Mouse (Mus musculus): Measurements from ENCODE around the gene 2310022A10Rik. TPM values are rescaled to one million over a fixed set of nuclear protein-coding genes. Genes with fewer than 3 reads are reported as not detected.

The 2310022A10Rik gene
- total RNA-seq, 2 experiments from 2014 or later, result 12.4 to 13.4 TPM

DNA sequence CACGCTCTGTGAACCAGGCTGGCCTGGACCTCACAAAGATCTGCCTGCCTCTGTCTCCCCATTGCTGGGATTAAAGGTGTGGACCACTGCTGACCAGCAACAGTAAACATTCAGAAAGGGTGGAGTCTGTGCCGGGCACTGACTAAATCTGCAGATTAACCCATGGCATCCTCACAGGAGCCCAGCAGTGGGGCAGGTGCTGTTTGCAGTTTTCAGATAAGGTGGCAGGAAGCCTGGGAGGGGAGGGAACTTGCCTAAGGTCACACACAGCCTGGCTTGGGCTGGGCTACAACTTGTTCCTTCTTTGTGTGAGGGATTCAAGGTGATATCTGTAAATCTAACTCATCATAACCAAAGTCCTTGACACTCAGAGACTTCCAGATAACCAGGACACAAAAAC lies 12.5 kb upstream of the 2310022A10Rik start:
- ATAC-seq (replicated peaks; ENCODE audit: poor library complexity), result peak; percentile 41

DNA sequence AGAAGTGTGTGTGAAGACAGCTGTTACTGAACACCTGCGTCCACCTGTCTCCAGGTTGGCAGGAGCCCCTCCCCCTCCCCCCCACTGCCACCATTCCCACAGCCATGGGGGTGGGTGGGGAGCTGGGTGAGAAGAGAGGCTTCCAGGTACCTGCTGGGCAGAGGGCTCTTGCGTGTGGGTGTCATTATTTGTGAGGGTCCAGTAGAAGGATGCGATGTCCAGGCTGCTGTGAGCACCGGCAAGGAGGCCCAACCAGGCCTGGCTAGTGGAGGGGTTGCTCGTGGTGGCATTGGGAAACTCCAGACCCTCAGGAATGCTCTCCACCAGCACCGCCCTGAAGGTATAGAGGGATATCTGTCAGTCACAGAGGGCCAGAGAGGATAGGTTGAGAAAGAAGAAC lies 12.1 kb upstream of the 2310022A10Rik start:
- ATAC-seq (replicated peaks; ENCODE audit: poor library complexity), result no peak

DNA sequence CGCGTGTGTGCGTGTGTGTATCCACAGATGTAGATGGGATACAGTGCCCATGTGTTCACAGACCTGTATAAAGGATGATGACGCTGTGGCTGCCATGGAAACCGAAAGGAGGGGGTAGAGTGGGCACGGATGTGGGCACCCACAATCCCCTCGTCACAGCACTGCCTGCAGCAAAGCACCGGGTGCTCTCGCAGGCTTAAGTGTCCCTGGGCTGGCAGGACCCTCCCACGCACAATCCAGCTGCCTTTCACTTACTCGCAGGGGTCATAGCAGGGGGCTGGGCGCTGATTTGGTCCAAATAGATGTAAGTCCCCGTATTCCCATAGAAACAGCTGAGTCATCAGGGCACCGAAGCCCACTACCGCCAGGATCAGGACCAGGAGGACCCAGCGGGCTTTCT lies 11.6 kb upstream of the 2310022A10Rik start:
- peak; percentile 60 for ATAC-seq (replicated peaks; ENCODE audit: poor library complexity)

DNA sequence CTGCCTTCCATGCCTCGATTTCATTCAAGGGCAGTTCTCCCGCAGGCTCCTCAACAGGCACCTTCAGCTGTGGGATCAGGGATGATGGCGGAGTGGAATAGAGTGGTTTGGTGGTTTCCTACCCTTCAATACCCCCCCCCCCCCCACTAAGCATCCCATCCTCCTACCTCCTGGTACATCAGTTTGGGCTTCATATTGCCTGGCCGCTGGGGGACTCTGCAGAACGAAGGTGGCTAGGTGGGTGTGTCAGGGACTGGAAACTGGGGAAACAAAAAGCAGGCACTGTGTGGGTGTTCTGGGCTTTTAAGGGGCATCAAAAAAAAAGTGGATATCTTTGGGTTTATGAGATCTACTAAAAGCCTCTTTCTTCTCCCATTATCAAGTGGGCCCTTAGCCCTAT lies 11.1 kb upstream of the 2310022A10Rik start:
- ATAC-seq (replicated peaks; ENCODE audit: poor library complexity), result no peak

DNA sequence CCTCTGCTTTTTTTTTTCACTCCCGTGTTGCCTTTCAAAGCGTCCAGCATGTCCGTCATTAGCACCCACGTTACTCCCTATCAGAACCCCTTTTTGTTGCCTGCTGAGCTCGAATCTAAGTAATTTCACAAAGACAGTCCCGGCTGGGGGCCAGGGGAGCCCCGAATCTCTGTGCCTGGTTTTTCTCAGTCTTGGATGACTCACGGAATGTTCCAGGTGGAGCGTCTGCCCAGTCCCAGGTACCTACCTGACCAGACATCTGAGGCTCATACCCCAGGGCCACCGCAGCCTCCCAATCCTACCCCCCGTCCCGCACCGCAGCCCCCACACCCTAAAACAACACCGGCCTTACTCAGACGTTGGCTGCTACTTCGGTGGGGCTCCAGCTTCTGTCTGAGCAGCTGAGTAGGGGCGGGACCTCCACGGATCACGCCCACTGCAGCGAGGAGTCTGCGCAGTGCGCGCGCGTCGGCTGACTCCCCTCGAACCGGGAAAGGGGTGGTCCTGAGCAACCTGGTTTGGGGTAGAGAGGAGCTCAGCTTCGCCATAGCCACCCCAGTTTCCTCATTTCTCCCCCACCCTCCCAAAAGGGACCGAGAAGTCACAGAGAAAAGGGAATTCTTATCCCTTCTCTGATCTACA lies 10.5 kb upstream of the 2310022A10Rik start:
- ATAC-seq (replicated peaks; ENCODE audit: poor library complexity), result peak; percentile 73

DNA sequence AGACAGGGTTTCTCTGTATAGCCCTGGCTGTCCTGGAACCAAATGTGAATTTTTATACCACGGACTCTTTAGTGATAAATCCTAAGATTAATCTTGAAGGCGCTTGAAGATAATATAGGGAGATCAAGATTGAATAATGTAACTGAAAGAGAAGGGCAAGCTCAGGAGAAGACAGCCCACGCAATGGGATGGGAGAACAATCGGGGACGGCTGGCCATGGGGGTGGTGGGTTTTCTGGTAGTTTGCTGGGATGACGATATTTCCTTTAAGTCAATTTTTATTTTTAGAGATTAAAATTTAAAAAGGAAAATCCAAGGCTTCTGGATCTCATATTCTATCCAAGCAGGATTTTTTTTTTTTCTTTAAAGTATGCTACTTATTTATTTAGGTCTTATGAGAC lies 10.0 kb upstream of the 2310022A10Rik start:
- ATAC-seq (replicated peaks; ENCODE audit: poor library complexity), result no peak

DNA sequence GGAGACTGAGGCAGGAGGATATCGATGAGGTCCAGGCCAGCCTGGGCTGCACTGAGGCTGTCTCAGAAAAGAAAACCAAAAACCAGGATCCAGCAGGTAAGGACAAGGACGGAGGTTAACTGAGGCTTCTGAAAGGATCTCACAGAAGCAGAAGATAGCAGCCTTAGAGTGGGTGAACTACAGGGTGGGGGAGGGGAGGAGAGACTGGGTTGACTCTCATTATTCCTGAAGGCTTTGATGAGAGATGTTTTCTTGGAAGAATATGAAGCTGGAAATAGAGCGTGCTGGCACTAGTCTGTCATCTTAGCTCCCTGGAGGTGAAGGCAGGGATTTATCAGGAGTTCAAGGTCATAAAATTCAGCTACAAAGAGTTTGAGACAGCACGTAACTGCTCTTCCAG lies 9.2 kb upstream of the 2310022A10Rik start:
- ATAC-seq (replicated peaks; ENCODE audit: poor library complexity), result no peak

DNA sequence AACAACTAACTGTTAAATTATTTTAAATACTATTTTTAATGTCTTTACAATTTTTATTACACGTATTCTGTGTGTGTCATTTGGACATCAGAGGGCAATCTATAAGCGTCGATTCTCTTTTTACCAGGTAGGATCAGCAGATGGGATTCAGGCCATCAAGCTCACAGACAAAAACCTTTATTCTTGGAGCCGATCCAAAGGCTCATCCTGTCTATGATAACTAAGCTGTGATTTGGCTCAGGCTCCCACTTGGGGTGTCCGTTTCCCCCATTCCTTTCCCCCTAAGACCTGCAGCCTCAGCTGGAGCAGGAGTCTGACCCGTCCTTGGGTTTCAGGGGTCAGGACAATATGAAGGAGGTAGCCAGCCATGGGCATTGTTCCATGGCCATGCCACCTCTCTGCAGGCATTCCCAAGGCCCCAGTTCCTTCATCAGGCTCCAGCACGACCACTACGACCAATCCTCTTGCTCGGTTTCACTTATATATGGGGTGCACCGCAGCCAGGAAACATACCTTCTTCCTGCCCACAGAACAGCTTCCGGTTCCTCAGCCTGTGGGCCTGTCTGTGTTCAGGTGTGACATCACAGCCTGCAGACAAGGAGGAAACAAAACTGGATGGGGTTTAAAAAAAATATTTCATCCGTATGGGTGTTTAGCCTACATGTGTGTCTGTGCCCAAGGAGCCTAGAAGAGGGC lies 8.2 kb upstream of the 2310022A10Rik start:
- peak; percentile 65 for ATAC-seq (replicated peaks; ENCODE audit: poor library complexity)

DNA sequence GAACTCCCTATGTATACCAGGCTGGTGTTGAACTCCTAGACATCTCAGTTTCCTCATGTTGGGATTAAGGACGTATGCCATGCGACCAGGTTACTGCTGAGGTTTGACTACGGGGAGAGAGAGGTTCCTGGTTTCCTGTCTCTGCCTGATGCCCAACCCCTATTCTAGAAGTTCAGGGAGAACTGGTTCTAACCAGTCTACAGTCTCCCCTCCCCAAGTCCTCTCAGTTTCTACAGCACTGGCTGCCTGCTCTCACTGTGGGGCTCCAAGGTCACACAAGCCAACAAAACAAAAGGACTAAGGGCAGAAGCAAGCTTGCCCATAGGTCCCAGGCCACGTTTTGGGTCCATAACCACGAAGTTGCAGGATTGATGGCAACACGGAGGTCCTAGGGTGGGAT lies 3.4 kb upstream of the 2310022A10Rik start:
- no peak for ATAC-seq (replicated peaks; ENCODE audit: poor library complexity)

DNA sequence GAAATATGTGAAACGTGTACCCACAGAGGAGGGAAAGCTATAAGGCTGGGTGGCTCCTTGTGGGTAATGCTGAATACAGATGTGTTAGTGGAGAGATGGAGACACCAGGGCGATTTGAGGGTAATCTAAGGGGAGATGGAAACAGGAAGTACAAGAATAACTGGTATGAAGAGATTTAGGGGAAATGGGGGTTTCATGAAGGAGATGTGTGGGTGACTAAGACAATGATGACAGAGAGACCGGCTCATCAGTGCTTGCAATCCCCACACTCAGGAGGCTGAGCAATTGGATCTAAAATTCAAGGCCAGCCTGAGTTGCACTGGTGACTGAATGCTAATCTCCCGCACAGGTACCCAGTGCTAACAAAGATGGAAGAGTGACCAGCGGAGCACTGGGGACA lies 963 bp upstream of the 2310022A10Rik start:
- peak; percentile 23; the same call in 1 of the 2 replicates for ATAC-seq (replicated peaks; ENCODE audit: poor library complexity)

DNA sequence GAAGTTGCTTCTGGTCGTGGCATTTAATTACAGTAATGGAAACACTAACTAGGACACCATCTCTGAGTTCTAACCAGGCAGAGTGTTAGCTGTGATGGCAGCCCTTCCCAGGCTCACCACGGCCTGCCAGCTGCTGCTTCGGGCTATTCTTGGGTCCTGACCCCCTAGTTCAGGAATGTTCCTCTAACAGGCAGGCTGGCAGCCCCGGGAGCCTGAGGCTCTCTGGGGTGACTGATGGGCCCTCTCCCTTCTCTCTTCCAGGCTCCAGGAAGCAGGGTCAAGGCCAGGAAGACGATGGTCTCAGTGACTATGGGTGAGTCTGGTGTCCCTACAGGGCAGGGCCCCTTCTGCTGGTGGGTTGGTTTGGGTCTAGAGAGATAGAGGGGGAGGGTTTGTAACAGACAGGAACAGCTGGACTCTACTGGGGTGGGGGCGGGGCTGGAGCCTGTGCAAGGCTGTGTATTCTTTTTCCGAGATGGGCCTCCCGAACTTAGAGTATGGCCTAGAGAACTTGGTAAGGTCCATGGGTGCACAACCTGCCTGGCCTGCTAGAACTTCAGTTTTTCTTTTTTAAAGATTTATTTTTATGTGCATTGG lies 7.4 kb downstream of the 2310022A10Rik start:
- ATAC-seq (replicated peaks; ENCODE audit: poor library complexity), result no peak

DNA sequence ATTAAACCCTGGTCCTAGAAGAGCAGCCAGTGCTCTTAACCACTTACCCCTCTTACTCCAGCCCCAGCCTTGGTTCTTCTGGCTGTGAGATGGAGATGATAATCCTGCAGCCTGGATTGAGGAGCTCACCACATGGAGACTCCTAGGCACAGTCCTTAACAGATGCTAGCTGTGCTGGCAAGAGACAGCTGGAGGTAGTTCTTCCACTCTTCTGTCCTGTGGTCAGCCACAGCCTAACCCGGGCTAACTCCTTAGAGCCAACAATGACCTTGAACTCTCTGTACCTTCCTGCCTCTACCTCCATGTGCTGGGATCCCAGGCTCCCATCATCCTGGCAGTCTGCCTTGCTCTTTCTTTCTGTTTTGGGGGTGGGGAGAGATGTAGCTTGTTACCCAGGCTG lies 7.9 kb downstream of the 2310022A10Rik start:
- no peak for ATAC-seq (replicated peaks; ENCODE audit: poor library complexity)

DNA sequence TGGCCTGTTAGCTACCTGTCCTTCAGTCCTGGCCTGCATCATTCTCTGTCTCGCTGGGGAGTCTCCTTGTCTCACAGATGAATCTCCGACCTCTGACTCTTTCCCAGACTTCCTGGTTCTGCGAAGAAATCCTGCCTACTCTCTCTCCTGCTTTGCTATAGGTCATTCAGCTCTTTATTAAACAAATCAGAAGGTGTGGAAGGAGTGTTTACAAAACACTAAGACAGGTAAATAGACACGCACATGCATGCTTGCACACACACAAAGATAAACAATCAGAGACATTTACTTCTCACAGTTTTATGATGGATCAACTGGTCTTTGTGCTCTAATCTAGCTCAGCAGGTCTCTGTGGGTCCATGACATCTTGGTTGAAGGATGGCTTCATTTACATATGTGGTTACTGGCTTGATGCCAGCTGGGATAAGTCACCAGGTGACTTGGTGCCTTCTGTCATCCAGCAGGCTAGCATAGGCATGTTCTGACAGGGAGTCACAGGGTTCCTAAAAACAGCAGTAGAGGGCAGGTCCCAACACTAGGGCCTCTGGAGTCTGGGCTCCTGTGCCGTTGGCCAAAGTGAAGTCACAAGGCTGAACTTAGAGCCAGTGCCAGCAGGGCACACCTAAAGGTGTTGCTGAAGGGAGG lies 16.7 kb downstream of the 2310022A10Rik start:
- no peak for ATAC-seq (replicated peaks; ENCODE audit: poor library complexity)

DNA sequence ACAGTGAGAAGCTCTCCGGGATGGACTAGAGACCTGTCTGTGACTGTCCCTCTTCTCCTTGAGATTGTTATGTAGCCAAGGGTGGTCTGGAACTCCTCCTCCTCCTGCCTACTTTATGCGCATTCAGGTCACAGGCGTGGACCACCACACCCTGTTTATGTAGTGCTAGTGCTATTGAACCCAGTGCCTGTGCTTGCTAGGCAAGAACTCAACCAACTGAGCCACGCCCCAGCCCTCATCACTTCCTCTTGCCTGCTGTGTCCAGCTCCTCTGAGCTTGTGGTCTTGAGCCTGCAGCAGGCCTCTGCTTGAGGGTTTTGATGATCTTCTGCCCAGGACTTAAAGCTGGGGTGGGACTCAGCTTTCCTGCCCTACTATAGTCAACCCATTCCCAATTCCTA lies 19.1 kb downstream of the 2310022A10Rik start:
- ATAC-seq (replicated peaks; ENCODE audit: poor library complexity), result no peak

DNA sequence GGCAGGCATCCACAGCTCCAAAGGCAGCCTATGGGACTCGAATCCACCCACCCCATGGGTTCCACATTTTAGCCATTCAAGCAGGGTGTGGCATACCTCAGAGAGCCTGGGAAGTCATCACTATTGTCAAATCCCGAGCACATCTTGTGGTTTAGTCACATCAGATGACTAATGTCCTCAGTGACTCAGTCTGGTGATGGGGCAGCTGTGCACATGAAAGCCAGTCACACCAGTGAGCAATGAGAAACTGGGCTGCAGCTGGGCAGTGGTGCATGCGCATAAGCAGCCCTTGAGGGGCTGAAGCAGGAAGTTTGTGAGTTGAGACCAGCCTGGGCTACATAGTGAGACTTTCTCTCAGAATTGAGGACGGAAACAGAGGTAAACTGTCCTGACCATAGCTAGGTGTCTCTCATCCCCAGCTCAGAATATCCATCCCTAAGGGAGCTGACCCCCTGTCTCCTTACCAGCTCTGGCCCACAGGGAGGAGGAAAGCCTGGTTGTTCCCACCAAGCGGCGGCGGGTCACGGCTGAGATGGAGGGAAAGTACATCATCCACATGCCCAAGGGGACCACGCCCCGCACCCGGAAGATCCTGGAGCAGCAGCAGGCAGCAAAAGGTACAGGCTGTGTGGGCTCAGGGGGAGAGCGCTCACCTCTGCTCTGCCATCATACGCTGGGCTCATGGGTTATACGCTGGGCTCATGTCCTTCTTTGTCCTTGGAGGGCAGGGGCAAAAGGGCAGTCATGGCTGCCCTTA lies 21.3 kb downstream of the 2310022A10Rik start:
- no peak for ATAC-seq (replicated peaks; ENCODE audit: poor library complexity)

DNA sequence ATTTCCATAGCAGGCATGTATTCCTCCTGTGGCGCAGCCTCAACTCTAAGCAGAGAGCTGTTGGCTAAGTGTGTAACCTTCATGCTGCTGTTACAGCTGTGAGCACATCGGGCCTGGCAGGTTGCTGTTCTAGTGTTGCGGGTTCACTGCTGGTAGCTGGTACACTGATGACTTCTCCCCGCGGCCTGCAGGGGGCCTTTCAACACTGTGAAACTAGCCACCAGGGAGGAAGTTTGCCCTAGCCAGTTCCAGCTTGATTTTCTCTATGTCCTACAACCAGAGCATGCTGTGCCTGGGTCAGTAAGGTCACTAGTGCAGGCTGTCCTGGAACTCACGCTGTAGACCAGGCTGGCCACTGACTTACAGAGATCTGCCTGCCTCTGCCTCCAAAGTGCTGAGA lies 23.9 kb downstream of the 2310022A10Rik start:
- ATAC-seq (replicated peaks; ENCODE audit: poor library complexity), result peak; percentile 81

DNA sequence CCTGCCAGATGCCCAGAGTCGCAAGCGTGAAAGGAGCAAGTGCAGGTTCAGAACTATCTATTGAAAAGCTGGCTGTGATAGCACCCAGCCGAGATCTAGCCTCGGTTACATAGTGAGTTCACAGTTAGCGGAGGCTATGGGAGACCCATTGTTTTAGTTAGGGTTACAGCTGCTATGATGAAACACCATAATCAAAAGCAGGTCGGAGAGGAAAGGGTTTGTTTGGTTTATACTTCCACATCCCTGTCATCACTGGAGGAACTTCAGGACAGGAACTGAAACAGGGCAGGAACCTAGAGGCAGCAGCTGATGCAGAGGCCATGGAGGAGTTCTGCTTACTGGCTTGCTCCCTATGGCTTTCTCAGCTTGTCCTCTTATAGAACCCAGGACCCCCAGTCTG lies 24.6 kb downstream of the 2310022A10Rik start:
- ATAC-seq (replicated peaks; ENCODE audit: poor library complexity), result peak; percentile 56

DNA sequence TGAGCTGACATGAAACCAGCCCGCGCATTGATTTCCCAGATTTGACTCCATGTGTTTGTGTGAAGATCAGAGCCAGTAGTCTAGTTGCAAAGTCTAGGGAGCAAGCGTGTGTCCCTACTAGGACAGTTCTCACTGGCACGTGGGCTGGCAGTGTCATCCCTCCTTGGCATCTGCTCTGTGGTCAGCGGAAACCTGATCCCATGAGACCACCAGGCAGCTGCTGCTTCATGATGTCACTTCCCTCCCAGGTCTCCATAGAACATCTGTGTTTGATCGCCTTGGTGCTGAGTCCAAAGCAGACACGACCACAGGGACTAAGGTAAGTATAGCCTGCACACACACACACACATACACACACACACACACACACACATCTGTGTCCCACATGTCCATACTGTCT lies 25.4 kb downstream of the 2310022A10Rik start:
- no peak for ATAC-seq (replicated peaks; ENCODE audit: poor library complexity)

DNA sequence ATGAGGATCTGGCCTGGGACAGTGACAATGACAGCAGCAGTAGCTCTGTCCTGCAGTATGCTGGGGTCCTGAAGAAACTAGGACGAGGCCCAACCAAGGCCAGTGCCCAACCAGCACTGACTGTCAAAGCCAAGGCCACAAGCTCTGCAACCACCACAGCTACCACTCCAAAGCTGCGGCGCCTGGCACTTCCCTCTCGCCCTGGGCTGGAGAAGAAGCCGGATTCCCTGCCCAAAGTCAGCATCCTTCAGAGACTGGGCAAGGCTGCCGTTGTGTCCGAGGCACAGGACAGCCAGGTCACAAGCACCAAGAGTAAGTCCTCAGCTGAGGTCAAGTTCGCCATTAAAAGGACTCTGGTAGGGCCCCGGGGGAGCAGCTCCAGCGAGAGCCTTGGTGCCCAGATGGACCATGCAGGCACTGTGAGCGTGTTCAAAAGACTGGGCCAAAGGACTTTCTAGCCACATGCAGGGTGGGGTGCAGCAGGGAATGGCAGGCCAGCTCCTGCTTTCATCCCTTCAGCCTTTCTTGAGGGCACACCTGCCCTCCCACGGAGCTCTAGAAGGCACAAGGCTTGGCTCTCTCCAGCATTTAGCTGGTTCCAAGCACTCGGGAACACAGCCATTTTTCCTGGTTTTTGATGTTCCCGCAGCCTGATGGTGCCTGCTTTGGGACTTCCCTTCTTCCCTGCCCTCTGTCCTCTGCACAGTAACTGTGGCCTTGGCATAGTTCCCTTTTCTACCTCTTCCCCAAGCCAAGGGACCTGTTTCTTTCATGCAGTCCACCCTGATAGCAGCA lies 27.5 kb downstream of the 2310022A10Rik start:
- no peak for ATAC-seq (replicated peaks; ENCODE audit: poor library complexity)

DNA sequence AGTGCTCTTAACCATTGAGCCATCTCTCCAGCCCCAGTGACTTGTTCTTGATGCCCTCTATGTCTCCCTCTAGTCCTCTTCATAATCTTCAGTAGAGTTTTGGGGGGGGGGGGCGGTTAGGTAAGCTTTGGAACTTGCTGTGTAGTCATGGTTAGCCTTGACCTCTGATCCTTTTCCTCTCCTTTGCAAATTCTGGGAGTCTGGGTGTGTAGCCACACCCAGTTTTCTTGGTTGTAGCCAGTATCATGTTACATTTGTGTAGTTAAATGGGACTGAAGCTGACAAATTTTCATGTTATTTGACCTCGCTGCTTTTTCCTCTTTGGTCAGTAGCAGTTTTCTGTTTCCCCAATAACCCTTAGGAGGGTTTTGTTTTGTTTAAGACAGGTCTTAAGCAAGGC lies 33.8 kb downstream of the 2310022A10Rik start:
- ATAC-seq (replicated peaks; ENCODE audit: poor library complexity), result no peak
